Mouse (Mus musculus): Measurements from ENCODE around the gene Phf21a. TPM values are rescaled to one million over a fixed set of nuclear protein-coding genes. Genes with fewer than 3 reads are reported as not detected.

Gene Phf21a
- polyA plus RNA-seq, 1 experiment from 2014 or later, result 35.8 TPM

- H3K9ac ChIP-seq (replicated peaks; ENCODE audit: low read depth, low read length), result no peak overlapping the region
- no peaks in the 10 kb centered on the region for H3K27me3 ChIP-seq (ENCODE audit: control insufficient read depth, insufficient read depth, low read length)
- WGBS, result 84% methylated on average over 7 of the region's 7 CpGs
- H3K9me3 ChIP-seq (ENCODE audit: control insufficient read depth, low read depth, low read length), result no peaks in the 10 kb centered on the region
- H3K4me3 ChIP-seq (ENCODE audit: low read depth, low read length), result no peak overlapping the region
- no peaks in the 10 kb centered on the region for H3K4me1 ChIP-seq (ENCODE audit: control insufficient read depth, insufficient read depth, low read length)
- no peak overlapping the region for H3K4me2 ChIP-seq (replicated peaks; ENCODE audit: low read depth, low read length)
- ATAC-seq (ENCODE audit: insufficient number of reproducible peaks, insufficient read depth, low FRiP score, low read depth), result no peak
- no peaks in the 10 kb centered on the region for H3K36me3 ChIP-seq (ENCODE audit: control insufficient read depth, insufficient read depth, low read length)
- no peak overlapping the region for H3K27ac ChIP-seq (ENCODE audit: low read length)
Observed at GRCm38 (mm10) chr2:92278663-92279062, 185.7 kb downstream of the Phf21a start.

GRCm38 (mm10) chr2:92279398-92279797, 186.5 kb downstream of the Phf21a start:
- no peaks in the 10 kb centered on the region for H3K27me3 ChIP-seq (ENCODE audit: control insufficient read depth, insufficient read depth, low read length)
- no peak overlapping the region for H3K27ac ChIP-seq (ENCODE audit: low read length)
- no peak overlapping the region for H3K9ac ChIP-seq (replicated peaks; ENCODE audit: low read depth, low read length)
- H3K4me1 ChIP-seq (ENCODE audit: control insufficient read depth, insufficient read depth, low read length), result no peaks in the 10 kb centered on the region
- no peak for ATAC-seq (ENCODE audit: insufficient number of reproducible peaks, insufficient read depth, low FRiP score, low read depth)
- H3K9me3 ChIP-seq (ENCODE audit: control insufficient read depth, low read depth, low read length), result no peaks in the 10 kb centered on the region
- H3K36me3 ChIP-seq (ENCODE audit: control insufficient read depth, insufficient read depth, low read length), result no peaks in the 10 kb centered on the region
- 79% methylated on average over 6 of the region's 6 CpGs for WGBS
- H3K4me2 ChIP-seq (replicated peaks; ENCODE audit: low read depth, low read length), result no peak overlapping the region
- no peak overlapping the region for H3K4me3 ChIP-seq (ENCODE audit: low read depth, low read length)

- no peak for ATAC-seq (ENCODE audit: insufficient number of reproducible peaks, insufficient read depth, low FRiP score, low read depth)
- no peak overlapping the region for H3K4me2 ChIP-seq (replicated peaks; ENCODE audit: low read depth, low read length)
- no peaks in the 10 kb centered on the region for H3K27me3 ChIP-seq (ENCODE audit: control insufficient read depth, insufficient read depth, low read length)
- no peaks in the 10 kb centered on the region for H3K36me3 ChIP-seq (ENCODE audit: control insufficient read depth, insufficient read depth, low read length)
- WGBS, result 52% methylated on average over 5 of the region's 5 CpGs
- H3K4me3 ChIP-seq (ENCODE audit: low read depth, low read length), result no peak overlapping the region
- no peak overlapping the region for H3K9ac ChIP-seq (replicated peaks; ENCODE audit: low read depth, low read length)
- no peaks in the 10 kb centered on the region for H3K4me1 ChIP-seq (ENCODE audit: control insufficient read depth, insufficient read depth, low read length)
- no peak overlapping the region for H3K27ac ChIP-seq (ENCODE audit: low read length)
- H3K9me3 ChIP-seq (ENCODE audit: control insufficient read depth, low read depth, low read length), result no peaks in the 10 kb centered on the region
Observed at GRCm38 (mm10) chr2:92285597-92285996, 192.7 kb downstream of the Phf21a start.

GRCm38 (mm10) chr2:92289335-92289734, 196.4 kb downstream of the Phf21a start:
- Histone ChIP-seq H3K9me3 (ENCODE audit: control insufficient read depth, low read depth, low read length) (no peaks in the 10 kb centered on the region), H3K4me1 (ENCODE audit: control insufficient read depth, insufficient read depth, low read length) (no peaks in the 10 kb centered on the region), H3K9ac (replicated peaks; ENCODE audit: low read depth, low read length) (no peak overlapping the region), H3K27me3 (ENCODE audit: control insufficient read depth, insufficient read depth, low read length) (no peaks in the 10 kb centered on the region), H3K4me2 (replicated peaks; ENCODE audit: low read depth, low read length) (no peak overlapping the region), H3K27ac (ENCODE audit: low read length) (no peak overlapping the region), H3K4me3 (ENCODE audit: low read depth, low read length) (no peak overlapping the region), H3K36me3 (ENCODE audit: control insufficient read depth, insufficient read depth, low read length) (no peaks in the 10 kb centered on the region)
- 78% methylated on average over 3 of the region's 3 CpGs for WGBS
- no peak for ATAC-seq (ENCODE audit: insufficient number of reproducible peaks, insufficient read depth, low FRiP score, low read depth)

- 94% methylated on average over 3 of the region's 3 CpGs for WGBS
- no peaks in the 10 kb centered on the region for H3K27me3 ChIP-seq (ENCODE audit: control insufficient read depth, insufficient read depth, low read length)
Observed at GRCm38 (mm10) chr2:92291526-92291925, 198.6 kb downstream of the Phf21a start.

GRCm38 (mm10) chr2:92296402-92296801, 203.5 kb downstream of the Phf21a start:
- no peaks in the 10 kb centered on the region for H3K4me1 ChIP-seq (ENCODE audit: control insufficient read depth, insufficient read depth, low read length)
- no peak for ATAC-seq (ENCODE audit: insufficient number of reproducible peaks, insufficient read depth, low FRiP score, low read depth)
- H3K27ac ChIP-seq (ENCODE audit: low read length), result no peak overlapping the region
- no peaks in the 10 kb centered on the region for H3K27me3 ChIP-seq (ENCODE audit: control insufficient read depth, insufficient read depth, low read length)
- no peak overlapping the region for H3K4me2 ChIP-seq (replicated peaks; ENCODE audit: low read depth, low read length)
- H3K9ac ChIP-seq (replicated peaks; ENCODE audit: low read depth, low read length), result no peak overlapping the region
- 5% methylated on average over 6 of the region's 6 CpGs for WGBS
- H3K36me3 ChIP-seq (ENCODE audit: control insufficient read depth, insufficient read depth, low read length), result no peaks in the 10 kb centered on the region
- H3K4me3 ChIP-seq (ENCODE audit: low read depth, low read length), result no peak overlapping the region
- H3K9me3 ChIP-seq (ENCODE audit: control insufficient read depth, low read depth, low read length), result no peaks in the 10 kb centered on the region

More at GRCm38 (mm10) chr2:92291526-92291925, 198.6 kb downstream of the Phf21a start:
- Histone ChIP-seq H3K9me3 (ENCODE audit: control insufficient read depth, low read depth, low read length) (no peaks in the 10 kb centered on the region), H3K9ac (replicated peaks; ENCODE audit: low read depth, low read length) (no peak overlapping the region), H3K4me3 (ENCODE audit: low read depth, low read length) (no peak overlapping the region), H3K4me2 (replicated peaks; ENCODE audit: low read depth, low read length) (no peak overlapping the region), H3K36me3 (ENCODE audit: control insufficient read depth, insufficient read depth, low read length) (no peaks in the 10 kb centered on the region), H3K27ac (ENCODE audit: low read length) (no peak overlapping the region), H3K4me1 (ENCODE audit: control insufficient read depth, insufficient read depth, low read length) (no peaks in the 10 kb centered on the region)
- peak; percentile 49; the same call in 1 of the 2 replicates for ATAC-seq (ENCODE audit: insufficient number of reproducible peaks, insufficient read depth, low FRiP score, low read depth)

GRCm38 (mm10) chr2:92299896-92300295, 207.0 kb downstream of the Phf21a start:
- Histone ChIP-seq H3K4me2 (replicated peaks; ENCODE audit: low read depth, low read length) (no peak overlapping the region), H3K4me3 (ENCODE audit: low read depth, low read length) (no peak overlapping the region), H3K9ac (replicated peaks; ENCODE audit: low read depth, low read length) (no peak overlapping the region), H3K36me3 (ENCODE audit: control insufficient read depth, insufficient read depth, low read length) (no peaks in the 10 kb centered on the region), H3K27me3 (ENCODE audit: control insufficient read depth, insufficient read depth, low read length) (no peaks in the 10 kb centered on the region), H3K9me3 (ENCODE audit: control insufficient read depth, low read depth, low read length) (no peaks in the 10 kb centered on the region), H3K4me1 (ENCODE audit: control insufficient read depth, insufficient read depth, low read length) (no peaks in the 10 kb centered on the region), H3K27ac (ENCODE audit: low read length) (no peak overlapping the region)
- WGBS, result 68% methylated on average over 10 of the region's 10 CpGs
- no peak for ATAC-seq (ENCODE audit: insufficient number of reproducible peaks, insufficient read depth, low FRiP score, low read depth)

GRCm38 (mm10) chr2:92301849-92302607, 209.1 kb downstream of the Phf21a start:
- Histone ChIP-seq H3K27me3 (ENCODE audit: control insufficient read depth, insufficient read depth, low read length) (no peaks in the 10 kb centered on the region), H3K36me3 (ENCODE audit: control insufficient read depth, insufficient read depth, low read length) (no peaks in the 10 kb centered on the region), H3K27ac (ENCODE audit: low read length) (no peak overlapping the region), H3K9me3 (ENCODE audit: control insufficient read depth, low read depth, low read length) (no peaks in the 10 kb centered on the region), H3K9ac (replicated peaks; ENCODE audit: low read depth, low read length) (no peak overlapping the region), H3K4me3 (ENCODE audit: low read depth, low read length) (no peak overlapping the region), H3K4me2 (replicated peaks; ENCODE audit: low read depth, low read length) (no peak overlapping the region), H3K4me1 (ENCODE audit: control insufficient read depth, insufficient read depth, low read length) (no peaks in the 10 kb centered on the region)
- no peak for ATAC-seq (ENCODE audit: insufficient number of reproducible peaks, insufficient read depth, low FRiP score, low read depth)
- WGBS, result 60% methylated on average over 5 of the region's 5 CpGs

- Histone ChIP-seq H3K36me3 (ENCODE audit: control insufficient read depth, insufficient read depth, low read length) (peaks cover 3% of the 10 kb centered on the region; the same call in 1 of the 2 replicates), H3K27ac (ENCODE audit: low read length) (no peak overlapping the region), H3K27me3 (ENCODE audit: control insufficient read depth, insufficient read depth, low read length) (no peaks in the 10 kb centered on the region), H3K9ac (replicated peaks; ENCODE audit: low read depth, low read length) (no peak overlapping the region), H3K4me1 (ENCODE audit: control insufficient read depth, insufficient read depth, low read length) (no peaks in the 10 kb centered on the region), H3K4me3 (ENCODE audit: low read depth, low read length) (no peak overlapping the region), H3K9me3 (ENCODE audit: control insufficient read depth, low read depth, low read length) (no peaks in the 10 kb centered on the region), H3K4me2 (replicated peaks; ENCODE audit: low read depth, low read length) (no peak overlapping the region)
- 87% methylated on average over 4 of the region's 4 CpGs for WGBS
- no peak for ATAC-seq (ENCODE audit: insufficient number of reproducible peaks, insufficient read depth, low FRiP score, low read depth)
Observed at GRCm38 (mm10) chr2:92312542-92312941, 219.6 kb downstream of the Phf21a start.

Data from stomach, embryonic 14.5 days (tissue).